ENCODE assay signal across 23 mouse cellular contexts in genomic region chr1:172167911-172168310, GRCm38 (mm10). TPM values are rescaled to one million over a fixed set of nuclear protein-coding genes. Genes with fewer than 3 reads are reported as not detected.
"Had no signal": no experiment of that assay in that cellular context is flagged by ENCODE, and none has a peak within 500 bp of the region (broad histone marks: within the 10 kb centered on the region; RNA-seq: fewer than 3 reads in every experiment).

No protein-coding gene starts in this region.

- H3K4me2 ChIP-seq: intestine, embryonic 15.5 days; limb, embryonic 13.5 days; liver, embryonic 12.5 days; liver, embryonic 15.5 days; midbrain, embryonic 12.5 days; midbrain, embryonic 15.5 days; neural tube, embryonic 12.5 days; neural tube, embryonic 15.5 days had no signal

- H3K27ac ChIP-seq: intestine, embryonic 15.5 days; layer of hippocampus, adult 2 months; limb, embryonic 10.5 days; limb, embryonic 13.5 days; liver, embryonic 12.5 days; liver, embryonic 15.5 days; macrophage; midbrain, embryonic 12.5 days; midbrain, embryonic 15.5 days; neural tube, embryonic 12.5 days; neural tube, embryonic 15.5 days; stomach, postnatal 0 days had no signal

- H3K4me3 ChIP-seq: intestine, embryonic 15.5 days; layer of hippocampus, adult 2 months; limb, embryonic 10.5 days; limb, embryonic 13.5 days; liver, embryonic 12.5 days; liver, embryonic 15.5 days; midbrain, embryonic 12.5 days; midbrain, embryonic 15.5 days; neural tube, embryonic 12.5 days; neural tube, embryonic 15.5 days had no signal

- ATAC-seq: hindbrain, embryonic 16.5 days; intestine, embryonic 15.5 days; liver, embryonic 12.5 days; midbrain, embryonic 15.5 days had no signal

- H3K4me1 ChIP-seq: intestine, embryonic 15.5 days; limb, embryonic 10.5 days; limb, embryonic 13.5 days; liver, embryonic 12.5 days; liver, embryonic 15.5 days; midbrain, embryonic 12.5 days; neural tube, embryonic 12.5 days had no signal

- H3K9me3 ChIP-seq: intestine, embryonic 15.5 days; limb, embryonic 10.5 days; limb, embryonic 13.5 days; liver, embryonic 12.5 days; liver, embryonic 15.5 days; midbrain, embryonic 12.5 days; midbrain, embryonic 15.5 days; neural tube, embryonic 12.5 days; neural tube, embryonic 15.5 days had no signal

- H3K27me3 ChIP-seq: intestine, embryonic 15.5 days; limb, embryonic 13.5 days; liver, embryonic 12.5 days; liver, embryonic 15.5 days; midbrain, embryonic 12.5 days; midbrain, embryonic 15.5 days; neural tube, embryonic 12.5 days; neural tube, embryonic 15.5 days had no signal

- DNase-seq: layer of hippocampus, adult 9-11 months; liver; lung, adult 18-20 months; lung, postnatal 14 days; right cerebral cortex, adult 18-20 months; right cerebral cortex, postnatal 14 days; right cerebral cortex, postnatal 4 days; thymus, adult 2 months; thymus, postnatal 14 days had no signal

- H3K9ac ChIP-seq: intestine, embryonic 15.5 days; limb, embryonic 13.5 days; liver, embryonic 12.5 days; liver, embryonic 15.5 days; midbrain, embryonic 12.5 days; midbrain, embryonic 15.5 days; neural tube, embryonic 12.5 days; neural tube, embryonic 15.5 days had no signal

RNA-seq across cellular contexts. Expression of gene Casq1, which starts 51.8 kb away (rescaled TPM):
- total RNA-seq: megakaryocyte, adult 5-6 weeks had no signal
- polyA plus RNA-seq: macrophage had no signal
